Mouse (Mus musculus): ENCODE results near the gene Chst8.

Chst8 gene

GRCm38 (mm10) chr7:34639798-34640197, 172.7 kb downstream of the Chst8 start:
- no peak for DNase-seq (ENCODE audit: extremely low read depth, low read depth, low spot score)

- no peak for DNase-seq (ENCODE audit: extremely low read depth, low read depth, low spot score)
Measured at GRCm38 (mm10) chr7:34636661-34637060, 175.8 kb downstream of the Chst8 start.

- DNase-seq (ENCODE audit: extremely low read depth, low read depth, low spot score) = no peak
Measured at GRCm38 (mm10) chr7:34632966-34633742, 179.4 kb downstream of the Chst8 start.

GRCm38 (mm10) chr7:34630211-34631085, 182.1 kb downstream of the Chst8 start:
- DNase-seq (ENCODE audit: extremely low read depth, low read depth, low spot score) = peak; percentile 93

- DNase-seq (ENCODE audit: extremely low read depth, low read depth, low spot score) = no peak
Measured at GRCm38 (mm10) chr7:34629702-34630210, 182.8 kb downstream of the Chst8 start.

Measured in fat pad, adult 2 months (tissue).